Mouse (Mus musculus) c-Kit-positive CD71-negative TER-119-negative erythroid progenitor cells, embryonic 14.5 days (primary cell): ENCODE data around the gene Tbx5.
"Not testable (repeated sequence)": the region's sequence is repeated elsewhere in the genome, so short reads cannot be mapped to it uniquely, and the experiment has no call there.

Experiments used
- DNase-seq: peaks from one replicate; pipeline ENCODE4 v3.0.0-alpha.2; 2013; ENCODE audit warnings: low read depth

Tbx5 gene

DNA sequence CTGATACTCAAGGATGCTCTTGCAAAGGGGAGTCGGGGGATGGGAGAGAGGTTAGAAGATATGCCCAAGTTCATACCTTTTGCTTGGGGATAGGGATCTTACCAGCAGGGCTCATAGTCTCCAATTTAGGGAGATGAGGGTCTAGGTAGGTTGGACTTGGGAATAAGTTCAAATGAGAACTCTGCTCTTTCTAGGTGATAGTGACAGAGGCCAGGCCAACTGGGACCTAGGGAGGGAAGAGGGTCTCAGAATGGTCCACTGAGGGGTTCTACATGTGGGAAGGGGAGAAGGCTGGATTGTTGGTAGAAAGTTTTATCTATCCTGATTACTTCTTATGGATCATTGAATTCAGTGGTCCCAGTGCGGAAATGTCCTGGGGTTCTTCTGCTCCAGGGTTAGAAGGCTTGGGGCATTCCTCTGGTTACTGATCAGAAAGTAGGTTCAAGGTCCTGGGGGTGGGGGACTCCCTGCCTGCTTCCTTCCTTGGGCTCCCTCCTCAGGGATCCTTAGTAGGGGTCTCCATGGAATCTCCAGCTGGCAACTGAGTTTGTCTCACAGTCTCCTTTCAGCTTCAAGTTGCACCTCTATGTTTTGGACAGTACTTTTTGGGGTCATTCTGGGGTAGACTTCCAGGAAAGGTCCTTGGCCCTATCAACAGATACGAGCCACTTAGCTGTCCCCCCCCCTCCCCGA is 10.4 kb downstream of the Tbx5 start:
- no peak for DNase-seq

- DNase-seq = no peak
Measured at GRCm38 (mm10) chr5:119843394-119843777, 10.9 kb downstream of the Tbx5 start.

- no peak for DNase-seq
Measured at GRCm38 (mm10) chr5:119844366-119844765, 11.9 kb downstream of the Tbx5 start.

- no peak for DNase-seq
Measured at GRCm38 (mm10) chr5:119844994-119845393, 12.5 kb downstream of the Tbx5 start.

DNA sequence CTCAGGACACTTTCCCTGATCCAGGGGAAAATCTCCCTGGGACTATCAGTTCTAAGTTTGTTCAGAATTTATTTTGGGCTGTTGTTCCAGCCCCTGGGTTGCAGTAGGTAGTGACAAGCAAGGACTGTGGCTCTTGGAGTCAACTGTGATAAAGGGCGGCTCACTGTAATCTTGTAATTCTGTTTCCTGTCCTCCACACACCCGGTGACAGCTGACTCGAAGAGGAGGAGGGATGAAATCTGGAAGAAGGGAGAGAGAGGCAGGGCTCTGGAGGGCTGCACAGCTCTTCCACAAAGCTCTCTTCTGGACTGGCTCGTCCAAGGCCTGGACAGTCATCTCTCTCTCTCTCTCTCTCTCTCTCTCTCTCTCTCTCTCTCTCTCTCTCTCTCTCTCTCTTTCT is 24.6 kb downstream of the Tbx5 start:
- DNase-seq = no peak

DNA sequence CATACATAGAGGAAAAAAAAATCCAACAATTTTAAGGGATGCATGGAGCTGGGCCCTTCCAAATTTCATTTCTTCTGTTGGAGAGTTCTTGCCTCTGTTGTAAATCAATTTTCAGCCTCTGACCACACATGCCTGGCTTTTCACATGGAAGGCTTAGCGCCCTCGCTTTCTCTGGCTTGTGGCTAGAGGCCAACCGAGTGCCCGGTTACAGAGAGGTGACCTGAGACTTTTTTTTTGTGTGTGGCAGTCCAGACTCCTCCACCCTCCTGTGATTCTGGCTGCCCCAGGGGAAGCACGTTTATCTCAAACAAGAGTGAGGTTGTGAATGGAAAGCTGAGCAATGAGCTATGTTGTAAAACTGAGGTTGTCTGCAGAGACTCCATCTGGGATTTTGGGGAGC is 28.8 kb downstream of the Tbx5 start:
- DNase-seq = no peak

GRCm38 (mm10) chr5:119862431-119862830 is 30.0 kb downstream of the Tbx5 start:
- no peak for DNase-seq

GRCm38 (mm10) chr5:119866277-119867235 is 34.1 kb downstream of the Tbx5 start:
- no peak for DNase-seq

DNA sequence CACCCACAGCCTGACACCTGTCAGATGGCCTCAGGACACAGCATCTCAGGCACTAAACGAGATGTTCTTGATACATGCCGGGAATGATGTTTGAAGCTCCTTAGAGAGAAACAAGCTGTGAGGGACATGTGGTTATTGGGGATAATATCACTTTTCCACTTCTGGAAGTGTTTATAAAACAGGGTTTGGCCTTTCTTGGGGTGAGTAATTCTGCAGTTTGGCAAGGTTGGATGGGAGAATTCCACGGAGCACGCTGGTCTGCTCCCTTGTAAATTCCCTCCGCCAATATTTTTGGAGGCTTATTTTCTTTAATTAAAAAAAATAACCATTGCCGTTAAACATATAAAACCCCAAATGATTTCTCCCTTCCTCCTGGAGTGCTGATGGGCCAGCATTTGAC is 35.5 kb downstream of the Tbx5 start:
- DNase-seq = no peak

- no peak for DNase-seq
Measured at GRCm38 (mm10) chr5:119875421-119875820, 43.0 kb downstream of the Tbx5 start.

DNA sequence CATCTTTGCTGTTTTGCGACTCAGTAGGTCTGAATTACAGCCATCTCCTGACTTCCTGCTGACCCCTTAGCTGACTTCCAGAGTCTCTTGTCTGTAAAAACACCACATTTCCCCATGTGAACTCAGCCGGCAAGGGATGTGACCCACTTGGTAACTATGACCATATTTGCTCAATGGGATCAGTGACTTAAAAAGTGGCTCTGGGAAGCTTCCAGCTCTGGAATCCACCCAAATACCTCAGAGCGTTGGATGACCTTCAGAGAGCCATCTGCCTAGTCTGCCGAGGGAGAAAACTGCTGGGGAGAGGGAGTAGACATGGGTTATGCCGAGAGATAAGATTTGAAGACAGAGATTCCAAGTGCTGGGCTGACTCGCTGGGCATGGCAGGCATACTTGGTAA is 44.7 kb downstream of the Tbx5 start:
- no peak for DNase-seq

DNA sequence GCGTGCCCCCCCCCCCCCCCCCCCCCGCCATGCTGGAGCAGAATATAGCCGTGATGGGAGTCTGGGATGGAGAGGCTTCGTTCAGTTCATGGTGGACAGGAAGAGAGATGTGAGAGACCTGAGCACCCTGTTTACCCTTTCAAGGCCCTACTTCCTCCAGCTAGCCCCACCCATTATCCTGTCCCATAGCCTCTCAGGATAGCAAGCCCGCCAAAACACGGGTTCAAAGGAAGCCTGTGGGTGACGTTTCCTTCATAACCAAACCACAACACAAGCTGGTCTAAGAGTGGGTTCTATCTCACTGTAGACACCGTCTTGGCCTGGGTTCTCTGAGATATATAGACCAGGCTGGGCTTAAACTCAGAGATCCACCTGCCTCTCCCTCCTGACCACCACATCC is 53.1 kb downstream of the Tbx5 start:
- no peak for DNase-seq

- DNase-seq = no peak
Measured at GRCm38 (mm10) chr5:119887381-119887780, 54.9 kb downstream of the Tbx5 start.

DNA sequence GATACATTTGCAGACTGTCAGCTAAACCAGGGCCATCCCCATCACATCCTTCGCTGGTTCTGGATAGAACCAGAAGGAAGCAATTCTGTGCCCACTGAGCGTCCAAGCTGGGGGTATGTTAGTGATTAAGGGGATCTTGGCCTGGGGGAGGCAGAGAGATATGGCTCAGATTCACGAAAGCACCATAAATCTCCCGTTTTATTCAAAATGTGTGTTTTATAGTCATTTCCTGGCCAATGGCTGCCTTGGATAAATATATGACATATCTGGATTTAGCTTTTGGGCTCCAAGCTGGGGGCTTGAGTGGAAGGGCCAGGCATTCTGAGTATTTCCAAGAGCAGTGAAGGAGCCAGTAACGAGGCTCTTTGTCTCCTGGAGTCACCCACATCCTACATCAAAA is 59.5 kb downstream of the Tbx5 start:
- no peak for DNase-seq

DNA sequence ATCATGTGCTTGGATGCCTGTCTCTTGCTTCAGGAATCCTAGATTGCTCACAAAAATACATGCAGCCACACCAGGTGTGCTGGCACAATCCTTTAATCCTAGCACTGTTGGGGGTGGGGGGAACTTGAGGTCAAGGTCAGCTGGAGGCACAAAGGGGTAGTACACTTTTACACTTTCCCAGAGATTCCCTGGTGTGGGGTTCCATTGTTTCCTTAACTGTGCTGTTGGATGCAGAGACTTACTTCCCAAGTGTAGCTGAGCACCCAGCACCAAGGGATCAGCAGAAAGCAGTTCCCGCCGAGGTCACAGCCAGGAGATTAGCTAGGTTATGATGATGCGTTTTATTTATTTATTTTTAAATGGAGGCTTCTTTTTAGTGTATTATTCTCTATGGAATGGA is 60.6 kb downstream of the Tbx5 start:
- DNase-seq = no peak

DNA sequence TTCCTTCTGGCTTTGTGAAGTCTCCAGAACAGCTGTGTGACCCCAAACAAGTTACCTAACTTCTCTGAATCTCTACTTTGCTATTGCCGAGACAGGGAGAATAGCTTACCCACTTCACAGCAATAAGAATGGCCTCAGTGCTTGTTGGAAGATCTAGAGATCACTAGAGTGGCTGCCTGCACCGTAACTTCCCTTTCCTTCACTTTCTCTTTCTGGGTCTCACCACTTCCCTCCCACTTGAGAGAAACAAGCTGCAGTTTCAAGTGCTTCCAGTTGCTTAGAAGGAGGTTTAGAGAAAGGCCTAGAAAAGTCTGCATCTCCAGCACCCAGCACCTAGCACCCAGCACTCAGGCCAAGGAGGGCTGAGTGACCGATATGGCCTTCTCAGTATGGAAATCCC is 64.1 kb downstream of the Tbx5 start:
- DNase-seq = no peak

GRCm38 (mm10) chr5:119916551-119917171 is 84.2 kb downstream of the Tbx5 start:
- DNase-seq = no peak

DNA sequence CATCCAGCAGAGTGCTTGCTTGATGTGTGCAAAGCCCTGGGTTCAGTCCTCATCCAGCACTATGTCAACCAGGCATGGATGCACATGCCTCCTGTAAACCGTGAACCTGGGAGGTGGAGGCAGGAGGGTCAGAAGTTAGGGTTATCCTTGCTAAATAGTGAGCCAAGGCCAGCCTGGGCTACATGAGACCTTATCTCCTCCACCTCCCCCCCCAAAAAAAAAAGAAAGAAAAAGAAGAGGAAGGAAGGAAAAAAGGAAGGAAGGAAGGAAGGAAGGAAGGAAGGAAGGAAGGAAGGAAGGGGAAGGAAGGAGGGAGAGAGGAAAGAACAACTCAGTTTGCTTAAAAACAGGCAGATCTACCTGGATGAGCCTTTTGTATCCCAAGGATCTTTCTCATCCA is 85.9 kb downstream of the Tbx5 start:
- DNase-seq = not testable (repeated sequence)

DNA sequence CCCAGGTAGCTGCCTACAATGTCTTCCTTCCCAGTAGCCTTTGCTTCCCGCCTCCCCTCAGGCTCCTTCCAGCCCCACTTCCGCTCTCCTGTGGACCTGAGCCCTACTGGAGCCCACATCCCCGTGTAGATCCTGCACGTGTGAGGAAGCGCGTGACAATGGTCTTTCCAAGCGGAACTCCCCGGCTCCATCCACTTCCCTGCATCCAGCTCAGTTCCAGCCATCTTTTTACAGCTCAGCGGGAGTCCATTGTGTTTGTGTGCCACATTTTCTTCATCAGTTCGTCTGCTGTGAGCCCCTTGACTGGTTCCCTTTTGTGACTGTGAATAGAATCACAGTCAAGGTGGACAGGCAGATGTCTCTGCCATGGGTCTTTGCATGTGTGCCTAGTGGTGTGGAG is 88.5 kb downstream of the Tbx5 start:
- DNase-seq = no peak

DNA sequence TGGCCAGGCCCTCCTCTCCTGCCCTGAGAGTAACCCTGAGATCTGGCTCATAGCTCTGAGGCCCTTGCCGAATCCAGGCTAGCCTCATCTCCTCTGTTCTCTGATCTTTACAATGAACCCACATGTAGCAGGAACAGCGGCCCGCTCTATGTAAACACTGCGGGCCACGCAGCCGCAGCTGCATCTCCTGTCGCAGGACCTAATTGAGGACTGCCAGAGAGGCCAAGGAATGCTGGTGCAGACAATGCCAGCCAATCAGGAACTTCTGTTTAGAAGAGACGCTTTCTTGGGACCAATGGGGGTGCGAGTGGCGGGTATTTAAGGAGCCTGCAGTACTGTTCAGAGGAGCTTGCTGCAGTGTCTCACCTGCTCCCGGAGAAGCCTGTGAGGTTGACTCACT is 89.8 kb downstream of the Tbx5 start:
- DNase-seq = no peak
